Mouse (Mus musculus): ENCODE measurements around the gene Olfr773. TPM values are rescaled to one million over a fixed set of nuclear protein-coding genes. Genes with fewer than 3 reads are reported as not detected.

Gene Olfr773
- not detected in 2 replicates for polyA plus RNA-seq (2015; fragmentation: Nextera tagmentation; extraction: Ambion mirVana)

GRCm38 (mm10) chr10:129187319-129187718 is at the start of gene Olfr773:
TSS of gene Olfr773 (minus strand) at chr10:129187419.

DNA sequence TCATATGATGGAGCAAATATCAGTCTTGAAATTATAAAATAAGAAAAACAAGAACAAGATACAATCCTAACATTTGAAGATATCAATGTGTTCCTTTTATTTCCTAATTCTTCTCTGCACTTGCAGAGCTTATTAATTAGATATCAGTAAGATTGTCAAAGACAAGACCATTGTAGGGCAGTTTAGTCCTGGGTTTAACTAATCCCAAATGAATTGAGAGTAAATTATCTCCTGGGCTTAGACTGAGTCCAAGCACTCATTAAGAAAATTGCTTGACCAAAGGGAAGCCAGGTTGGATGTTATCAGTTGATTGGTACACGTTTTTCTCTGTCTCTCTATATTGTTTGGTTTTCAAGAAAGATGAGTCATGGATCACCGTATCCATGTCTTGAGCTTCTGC is 48.7 kb upstream of the Olfr773 start, which contains the start of gene Olfr774:
Gene Olfr774, plus strand, starts transcription at position 301 of the 400 bp plus-strand sequence.

DNA sequence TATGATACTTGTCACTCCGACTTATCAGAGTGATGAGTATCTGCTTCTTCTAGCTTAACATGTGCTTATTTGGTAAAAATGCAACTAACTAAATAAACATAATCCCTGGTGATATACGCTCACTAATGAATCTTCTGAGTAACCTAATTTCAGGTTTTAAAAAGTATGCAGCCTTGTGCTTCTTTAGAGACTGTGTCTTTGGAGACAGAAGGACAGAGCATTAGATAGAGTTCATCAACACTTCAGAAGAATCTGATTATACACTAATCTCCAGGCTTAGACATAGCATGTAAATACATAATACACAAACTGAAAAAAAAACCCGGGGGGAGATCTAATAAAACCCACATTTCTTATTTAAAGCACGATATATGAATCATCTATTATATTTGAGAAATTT is 9.4 kb downstream of the Olfr773 start, which contains the start of gene Olfr772:
Gene Olfr772, minus strand, starts transcription at position 101 of the 400 bp plus-strand sequence.

GRCm38 (mm10) chr10:129164651-129165050 is 22.6 kb downstream of the Olfr773 start, which contains the start of gene Olfr771:
TSS of gene Olfr771 (minus strand) at chr10:129164751.

GRCm38 (mm10) chr10:129138898-129139297 is 48.3 kb downstream of the Olfr773 start, which contains the start of gene Olfr770:
TSS of gene Olfr770 (minus strand) at chr10:129138998.

Other genes with a start within 250 kb of the Olfr773 start
- 1.1 and 2.5 TPM in 2 replicates for gene Mettl7b, start 226.4 kb downstream of the Olfr773 start, polyA plus RNA-seq (2015; fragmentation: Nextera tagmentation; extraction: Ambion mirVana)
- gene Olfr9, start 198.0 kb downstream of the Olfr773 start, polyA plus RNA-seq (2015; fragmentation: Nextera tagmentation; extraction: Ambion mirVana), result not detected in 2 replicates
- not detected in 2 replicates for gene Olfr763, start 176.6 kb downstream of the Olfr773 start, polyA plus RNA-seq (2015; fragmentation: Nextera tagmentation; extraction: Ambion mirVana)
- not detected in 2 replicates for gene Olfr764-ps1, start 147.5 kb downstream of the Olfr773 start, polyA plus RNA-seq (2015; fragmentation: Nextera tagmentation; extraction: Ambion mirVana)
- not detected in 2 replicates for gene Olfr765, start 137.4 kb downstream of the Olfr773 start, polyA plus RNA-seq (2015; fragmentation: Nextera tagmentation; extraction: Ambion mirVana)
- not detected in 2 replicates for gene Olfr766-ps1, start 118.4 kb downstream of the Olfr773 start, polyA plus RNA-seq (2015; fragmentation: Nextera tagmentation; extraction: Ambion mirVana)
- not detected in 2 replicates for gene Olfr767, start 104.5 kb downstream of the Olfr773 start, polyA plus RNA-seq (2015; fragmentation: Nextera tagmentation; extraction: Ambion mirVana)
- gene Olfr768, start 88.0 kb downstream of the Olfr773 start, polyA plus RNA-seq (2015; fragmentation: Nextera tagmentation; extraction: Ambion mirVana), result not detected in 2 replicates
- gene Olfr769, start 69.6 kb downstream of the Olfr773 start, polyA plus RNA-seq (2015; fragmentation: Nextera tagmentation; extraction: Ambion mirVana), result not detected in 2 replicates
- gene Olfr770, start 48.4 kb downstream of the Olfr773 start, polyA plus RNA-seq (2015; fragmentation: Nextera tagmentation; extraction: Ambion mirVana), result not detected in 2 replicates
- not detected in 2 replicates for gene Olfr771, start 22.7 kb downstream of the Olfr773 start, polyA plus RNA-seq (2015; fragmentation: Nextera tagmentation; extraction: Ambion mirVana)
- gene Olfr772, start 9.5 kb downstream of the Olfr773 start, polyA plus RNA-seq (2015; fragmentation: Nextera tagmentation; extraction: Ambion mirVana), result not detected in 2 replicates
- gene Olfr774, start 48.8 kb upstream of the Olfr773 start, polyA plus RNA-seq (2015; fragmentation: Nextera tagmentation; extraction: Ambion mirVana), result not detected in 2 replicates
- gene Olfr775, start 61.0 kb upstream of the Olfr773 start, polyA plus RNA-seq (2015; fragmentation: Nextera tagmentation; extraction: Ambion mirVana), result not detected in 2 replicates
- gene Olfr776, start 71.7 kb upstream of the Olfr773 start, polyA plus RNA-seq (2015; fragmentation: Nextera tagmentation; extraction: Ambion mirVana), result not detected in 2 replicates
- gene Olfr777, start 84.1 kb upstream of the Olfr773 start, polyA plus RNA-seq (2015; fragmentation: Nextera tagmentation; extraction: Ambion mirVana), result not detected in 2 replicates
- not detected in 2 replicates for gene Olfr780, start 130.7 kb upstream of the Olfr773 start, polyA plus RNA-seq (2015; fragmentation: Nextera tagmentation; extraction: Ambion mirVana)
- gene Olfr781, start 141.4 kb upstream of the Olfr773 start, polyA plus RNA-seq (2015; fragmentation: Nextera tagmentation; extraction: Ambion mirVana), result not detected in 2 replicates
- not detected in 2 replicates for gene Olfr782, start 161.4 kb upstream of the Olfr773 start, polyA plus RNA-seq (2015; fragmentation: Nextera tagmentation; extraction: Ambion mirVana)
- gene Olfr784, start 196.7 kb upstream of the Olfr773 start, polyA plus RNA-seq (2015; fragmentation: Nextera tagmentation; extraction: Ambion mirVana), result 0.04 TPM in 1 of 2 replicates, not detected in the other
- gene Olfr785, start 218.0 kb upstream of the Olfr773 start, polyA plus RNA-seq (2015; fragmentation: Nextera tagmentation; extraction: Ambion mirVana), result not detected in 2 replicates
- not detected in 2 replicates for gene Olfr786, start 239.9 kb upstream of the Olfr773 start, polyA plus RNA-seq (2015; fragmentation: Nextera tagmentation; extraction: Ambion mirVana)